Mouse (Mus musculus): Measurements from ENCODE around the gene Zfp503.

- TF ChIP-seq CTCF (IDR thresholded peaks at IDR 0.05 in 2 of 3, conservative IDR thresholded peaks at IDR 0.05 in 1 of 3; ENCODE audit: control insufficient read depth in 1 of 3, insufficient read depth in 1 of 3, low read depth in 2 of 3, low read length in 3 of 3, poor library complexity in 1 of 3, severe bottlenecking in 1 of 3) (no peak), POLR2A (IDR thresholded peaks at IDR 0.05; ENCODE audit: control insufficient read depth in 1 of 2, insufficient read depth in 1 of 2, low read depth in 1 of 2, low read length in 2 of 2, poor library complexity in 1 of 2) (no peak), RAD21 (IDR thresholded peaks at IDR 0.05; ENCODE audit: low read depth, low read length) (no peak)
Measured at GRCm38 (mm10) chr14:21983311-21983949, 6.0 kb downstream of the Zfp503 start.

All from MEL (cell line).